Mouse (Mus musculus) granulocyte monocyte progenitor cell, adult 5-6 weeks (primary cell): ENCODE results near the gene Il2rg. TPM values are rescaled to one million over a fixed set of nuclear protein-coding genes. Genes with fewer than 3 reads are reported as not detected.

Experiments
- ATAC-seq: replicated peaks from 2 replicates; pipeline ENCODE4 v1.8.0; 2016; ENCODE audit warnings: mild to moderate bottlenecking, moderate TSS enrichment, inconsistent platforms; ENCODE audit not compliant: poor library complexity, severe bottlenecking
- total RNA-seq, 2 experiments: library from RNA; stranded (forward) in 1 of 2; stranded (reverse) in 1 of 2; fragments of 200-712, 200-1000 nt in 1 of 2; fragments of >200 nt in 1 of 2; fragmentation: Nextera tagmentation in 1 of 2; gene quantifications; 2 replicates each; pipeline ENCODE4 v1.2.3; 2014 to 2017

The Il2rg gene
- total RNA-seq (2014; fragmentation: Nextera tagmentation) (21.7 and 33.1 TPM in 2 replicates), total RNA-seq (2017) (20.2 and 23.4 TPM in 2 replicates)

DNA sequence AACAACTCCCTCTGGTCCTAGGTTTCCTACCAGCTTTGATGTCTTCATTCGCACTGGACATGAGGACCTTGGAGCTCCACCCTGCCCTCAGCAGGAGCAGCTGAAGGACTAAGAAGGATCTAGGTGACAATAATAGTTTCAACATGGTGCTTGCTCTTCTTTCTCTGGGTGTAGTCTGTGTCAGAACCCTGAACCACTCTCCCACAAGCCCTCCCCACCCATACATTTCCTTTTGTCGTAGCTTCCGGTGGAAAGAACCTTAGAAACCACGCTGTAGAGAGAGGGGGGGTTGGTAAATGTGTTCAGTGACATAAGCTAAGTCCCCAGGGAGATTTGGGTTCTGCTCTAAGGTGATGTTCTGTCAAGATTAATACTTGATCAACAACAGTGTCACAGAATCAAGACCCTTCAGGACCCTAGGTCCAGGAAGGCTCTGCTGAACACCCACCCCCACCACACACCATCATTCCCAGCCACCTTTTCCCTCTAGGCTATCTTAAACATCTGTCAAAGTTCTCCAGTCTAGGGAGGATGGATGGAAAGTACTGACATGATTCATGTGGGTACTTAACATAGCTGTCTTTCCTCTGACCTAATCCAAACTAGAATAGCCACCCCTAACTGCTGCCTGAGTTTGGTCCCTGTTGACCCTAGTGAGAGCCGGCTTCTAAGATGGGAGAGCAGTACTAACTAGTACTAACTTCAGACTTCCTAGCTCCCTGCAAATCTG is at the start of gene Il2rg:
Il2rg (minus strand) TSS at position 231 of the 730 bp plus-strand sequence.
- ATAC-seq, result peak; percentile 79

DNA sequence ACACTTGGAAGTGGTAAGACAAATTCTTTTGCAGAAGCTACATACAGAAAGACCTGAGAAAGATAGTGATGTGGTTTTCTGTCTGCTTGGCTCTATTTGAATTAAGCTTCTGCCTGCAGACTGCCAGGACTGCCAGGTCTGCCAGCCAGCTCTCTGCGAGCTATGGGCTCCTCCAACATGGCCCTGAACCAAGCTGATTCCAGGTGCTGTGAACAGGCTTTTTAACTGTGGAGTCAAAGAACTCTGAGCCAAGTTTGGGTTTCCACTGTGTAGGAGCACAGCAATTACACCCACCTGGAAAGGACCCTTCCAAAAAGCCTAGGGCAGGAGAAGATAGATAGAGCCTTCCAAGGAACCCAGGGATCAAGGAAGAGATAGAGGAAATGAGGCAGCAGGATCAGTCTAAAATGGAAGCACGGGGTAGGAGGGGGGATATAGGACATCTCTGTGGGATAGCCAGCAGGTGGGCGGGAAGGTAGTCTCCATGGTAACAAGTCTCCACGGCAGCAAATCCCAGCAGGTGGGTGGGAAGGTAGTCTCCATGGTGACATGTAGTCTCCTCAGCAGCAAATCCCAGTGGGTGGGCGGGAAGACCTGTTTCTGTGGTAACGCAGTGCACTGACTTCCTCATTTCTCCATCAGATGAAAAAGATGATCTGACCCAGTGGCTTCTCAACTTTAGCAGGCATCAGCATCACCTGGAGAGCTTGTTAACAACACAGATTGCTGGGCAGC is 45.7 kb upstream of the Il2rg start:
- peak; percentile 62 for ATAC-seq

DNA sequence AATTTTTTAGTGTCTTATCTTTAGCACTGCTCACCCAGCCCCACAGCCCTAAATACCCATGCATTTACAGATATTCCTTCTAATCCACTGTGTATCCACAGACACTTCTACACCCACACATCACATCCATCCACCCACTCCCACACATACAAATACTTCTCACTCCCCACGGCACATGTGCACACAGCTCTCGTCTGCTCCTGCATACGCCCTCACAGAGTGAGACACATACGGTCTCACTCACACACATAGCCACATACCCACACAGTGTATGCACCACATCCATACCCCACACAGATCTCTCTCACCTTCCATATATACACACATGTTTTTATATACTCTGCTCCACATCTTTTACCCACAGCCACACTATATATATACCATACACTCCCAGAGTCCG is 41.2 kb upstream of the Il2rg start:
- no peak for ATAC-seq

DNA sequence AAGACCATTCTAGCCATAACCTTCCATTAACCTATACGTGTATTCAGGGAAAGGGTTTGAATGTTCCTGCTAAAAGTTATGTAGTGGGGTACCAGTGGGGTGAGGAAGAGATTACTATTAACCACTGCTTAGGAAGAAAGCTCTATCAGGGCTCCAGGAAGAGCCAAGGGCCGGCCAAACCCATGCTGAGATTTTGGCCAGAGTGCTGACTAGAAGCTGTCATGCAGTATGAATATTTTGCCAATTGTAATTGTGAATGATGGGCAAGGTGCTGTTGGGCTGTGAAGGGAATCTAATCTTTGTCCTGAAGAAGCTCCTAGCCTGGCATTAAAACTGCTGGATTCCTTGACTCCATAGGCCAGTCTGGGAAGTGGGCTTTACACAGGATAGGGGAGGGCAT is 36.6 kb upstream of the Il2rg start:
- ATAC-seq, result no peak

DNA sequence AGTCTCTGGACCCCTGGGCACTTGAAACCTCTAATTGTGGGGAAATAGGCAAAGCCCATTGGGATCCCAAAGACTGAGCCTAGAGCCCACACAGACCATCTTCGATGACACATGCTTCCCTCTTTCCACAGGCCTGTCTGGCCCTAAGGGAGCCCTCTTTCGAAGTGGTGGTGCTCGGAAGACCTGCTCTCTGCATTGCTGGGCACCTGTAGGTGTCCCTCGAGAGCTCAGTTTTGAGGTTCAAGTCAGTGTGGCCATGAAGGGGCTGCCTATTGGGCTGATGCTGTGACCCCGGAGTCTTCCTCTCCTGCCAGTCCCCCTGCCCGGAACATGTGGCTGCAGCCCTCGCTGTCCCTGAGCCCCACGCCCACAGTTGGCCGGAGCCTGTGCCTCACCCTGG is 33.6 kb upstream of the Il2rg start:
- no peak for ATAC-seq

DNA sequence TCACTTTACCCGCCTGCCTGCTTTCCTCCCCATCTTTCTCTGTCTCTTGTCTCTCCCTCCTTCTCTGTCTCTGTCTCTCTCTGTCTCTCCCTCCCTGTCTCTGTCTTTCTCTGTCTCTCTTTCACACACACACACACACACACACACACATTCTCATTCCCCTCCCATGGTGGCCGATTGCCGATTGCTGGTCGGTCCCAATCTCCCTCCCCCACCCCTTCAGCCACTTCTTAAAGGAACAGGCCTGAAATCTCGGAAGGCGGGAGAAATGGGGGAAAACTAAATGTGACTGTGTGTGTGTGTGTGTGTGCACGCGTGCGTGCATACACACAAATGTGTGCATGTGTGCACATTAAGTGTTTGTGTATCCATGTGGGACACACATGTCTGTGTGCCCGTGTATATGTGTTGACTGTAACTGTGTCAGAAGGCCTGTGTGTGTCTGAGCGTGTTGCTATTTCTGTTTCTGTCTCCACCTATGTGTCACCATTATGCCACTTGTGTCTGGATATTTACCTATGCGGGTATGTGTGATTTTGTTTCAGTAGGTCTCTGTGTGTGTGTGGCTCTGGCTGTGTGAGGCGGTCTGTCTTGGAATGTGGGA is 32.5 kb upstream of the Il2rg start:
- ATAC-seq, result no peak

DNA sequence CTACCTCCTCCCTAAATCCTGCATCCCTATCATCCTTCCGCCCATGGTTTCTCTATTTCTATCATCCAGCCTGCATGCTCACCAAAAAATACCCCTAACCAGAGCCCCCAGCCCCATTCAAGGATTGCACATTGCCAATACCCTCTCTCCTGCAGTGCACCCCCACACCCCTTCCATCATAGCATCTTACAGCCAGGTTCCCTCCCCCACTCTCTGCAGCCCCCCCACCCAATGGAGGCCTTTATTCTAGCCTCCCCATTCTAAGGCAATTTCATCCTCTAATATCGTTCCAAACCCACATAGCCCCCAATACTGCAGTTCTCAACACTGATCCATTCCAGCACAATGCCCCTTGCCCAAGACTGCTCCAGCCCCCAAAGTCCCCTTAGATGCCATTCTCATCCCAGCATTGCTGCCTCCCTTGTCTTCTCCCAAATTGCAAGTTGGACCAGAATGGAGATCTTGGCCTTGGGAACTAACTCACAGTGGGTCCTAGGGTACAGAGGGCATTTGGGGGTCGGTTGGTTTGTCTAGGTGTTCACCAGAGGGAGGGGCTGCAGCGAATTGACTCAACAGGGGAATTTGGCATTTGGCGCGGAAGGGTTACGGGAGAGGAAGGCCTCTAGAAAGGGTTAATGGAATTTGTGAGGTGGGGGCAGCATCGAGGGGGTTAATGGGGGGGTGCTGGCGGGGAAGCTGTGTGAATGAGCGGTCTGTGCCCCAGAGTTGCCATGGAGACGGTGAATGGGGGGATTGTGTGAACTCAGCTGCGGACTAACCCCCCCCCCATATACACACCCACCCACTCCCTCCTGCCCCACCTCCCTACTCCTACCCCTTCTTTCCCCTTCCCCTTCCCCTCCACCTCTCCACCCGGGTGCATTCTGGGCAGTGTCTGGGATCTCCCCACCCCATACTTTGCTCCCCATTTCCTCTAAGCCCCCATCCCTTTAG is 31.7 kb upstream of the Il2rg start:
- no peak for ATAC-seq

DNA sequence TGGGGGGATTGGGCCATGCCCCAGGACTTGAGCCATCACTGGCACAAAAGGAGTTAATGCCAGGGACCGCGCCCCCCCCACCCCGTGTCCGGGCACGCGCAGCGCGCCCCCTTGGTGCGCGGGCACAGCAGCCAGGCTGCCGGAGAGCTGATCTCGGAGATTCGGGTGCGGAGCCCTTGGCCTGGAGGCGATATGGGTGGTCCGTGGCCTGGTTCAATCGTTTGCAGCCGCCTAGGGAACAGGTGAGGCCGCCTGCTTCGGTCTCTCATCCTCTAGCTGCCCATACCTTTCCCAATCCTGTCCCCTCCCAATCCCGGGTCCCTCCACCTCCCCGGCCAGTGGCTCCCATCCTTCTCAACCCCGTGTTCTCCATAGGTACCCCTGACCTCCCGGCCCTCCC is 31.0 kb upstream of the Il2rg start, which contains the start of gene Nlgn3:
Nlgn3 (plus strand) TSS at position 114 of the 400 bp plus-strand sequence.
- no peak for ATAC-seq

DNA sequence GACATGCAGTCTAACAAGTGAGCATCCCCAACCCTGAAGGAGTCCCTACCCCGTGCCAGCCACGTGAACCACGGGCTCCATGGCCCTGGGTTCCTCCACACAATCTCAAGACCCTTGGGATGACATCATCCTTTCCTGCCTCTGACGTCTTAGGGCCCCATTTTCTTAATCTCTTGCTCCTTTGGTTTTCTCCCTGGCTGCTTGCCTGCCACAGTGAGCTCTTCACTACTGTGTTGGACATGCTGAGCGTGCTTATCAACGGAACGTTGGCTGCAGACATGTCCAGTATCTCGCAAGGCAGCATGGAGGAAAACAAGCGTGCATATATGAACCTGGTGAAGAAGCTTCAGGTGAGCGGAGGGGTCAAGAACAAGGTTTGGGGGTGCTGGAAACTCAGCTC is 22.1 kb upstream of the Il2rg start:
- no peak for ATAC-seq

DNA sequence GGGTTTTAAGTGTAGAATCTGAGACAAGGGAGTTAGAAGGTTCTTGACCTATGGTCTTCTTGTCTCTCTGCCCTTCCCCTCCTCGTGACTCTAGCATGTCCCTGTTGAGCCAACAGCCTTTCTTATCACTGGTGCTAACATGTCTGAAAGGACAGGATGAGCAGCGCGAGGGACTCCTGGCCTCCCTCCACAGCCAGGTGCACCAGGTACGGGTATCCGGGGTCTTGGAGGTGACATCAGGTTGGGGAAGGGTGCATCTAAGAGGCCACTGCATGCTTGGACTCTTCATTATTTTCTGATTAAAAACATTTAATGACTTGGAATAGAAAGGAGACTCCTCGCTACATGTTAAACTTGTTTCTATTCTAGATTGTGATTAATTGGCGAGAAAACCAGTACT is 21.0 kb upstream of the Il2rg start:
- no peak for ATAC-seq

DNA sequence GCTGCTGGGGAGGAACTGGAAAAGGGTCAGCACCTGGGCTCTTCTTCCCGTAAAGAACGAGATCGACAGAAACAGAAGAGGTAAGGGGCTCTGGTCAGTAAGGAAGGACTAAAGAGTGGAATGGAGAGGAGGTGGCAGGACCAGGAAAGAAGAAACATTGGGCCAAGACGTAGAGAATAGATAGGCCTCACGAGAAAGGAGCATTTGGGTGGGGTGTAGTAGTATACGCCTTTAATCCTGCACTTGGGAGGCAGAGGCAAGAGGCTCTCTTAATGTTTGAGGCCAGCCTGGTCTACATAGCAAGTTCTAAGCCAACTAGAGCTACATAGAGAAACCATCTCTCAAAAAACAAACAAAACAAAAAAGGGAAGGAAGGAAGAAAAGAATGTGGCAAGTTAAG is 20.4 kb upstream of the Il2rg start:
- no peak for ATAC-seq

DNA sequence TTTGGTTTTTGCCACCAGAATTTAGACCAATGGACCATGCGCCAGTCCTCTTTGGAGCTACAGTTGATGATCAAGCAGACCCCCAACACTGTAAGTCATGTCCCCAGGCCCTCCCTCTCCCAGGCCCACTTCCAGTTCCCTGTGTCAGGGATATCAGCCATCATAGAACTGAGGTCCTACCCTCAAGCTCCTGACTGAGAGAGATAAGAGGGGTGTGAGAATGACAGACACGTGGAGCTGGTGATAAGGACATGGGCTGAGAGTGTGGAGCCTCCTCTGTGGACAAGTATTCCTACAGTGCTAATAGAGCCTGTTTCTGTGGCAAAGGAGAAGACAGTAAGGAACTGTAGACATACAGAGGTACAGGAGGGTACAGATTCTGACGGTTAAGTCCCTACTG is 19.5 kb upstream of the Il2rg start:
- no peak for ATAC-seq

DNA sequence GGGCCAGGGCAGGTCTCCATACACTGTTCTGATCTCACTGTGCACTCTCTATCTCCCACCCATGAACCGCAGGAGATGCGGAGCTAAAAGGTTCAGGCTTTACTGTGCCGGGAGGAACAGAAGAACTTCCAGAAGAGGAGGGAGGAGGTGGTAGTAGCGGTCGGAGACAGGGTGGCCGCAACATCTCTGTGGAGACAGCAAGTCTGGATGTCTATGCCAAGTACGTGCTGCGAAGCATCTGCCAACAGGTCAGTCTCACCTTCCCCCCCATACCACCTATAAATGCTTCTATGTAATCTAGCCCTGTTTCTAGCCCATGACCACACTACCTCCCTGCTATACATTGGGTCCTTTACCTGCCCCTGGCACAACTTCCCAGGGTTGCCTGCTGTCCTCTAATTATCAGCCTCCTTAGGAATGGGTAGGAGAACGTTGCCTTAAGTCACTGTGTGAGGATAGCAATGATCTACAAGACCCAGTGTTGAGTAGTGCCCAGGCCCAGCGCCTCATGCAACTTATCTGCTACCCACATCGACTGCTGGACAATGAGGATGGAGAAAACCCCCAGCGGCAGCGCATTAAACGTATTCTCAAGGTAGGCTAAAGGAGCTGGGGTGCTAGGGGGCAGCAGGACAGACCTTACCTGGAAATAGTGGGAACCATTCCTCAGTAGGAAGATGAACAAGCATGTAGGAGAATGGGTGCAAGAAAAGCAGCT is 18.1 kb upstream of the Il2rg start:
- ATAC-seq, result no peak

DNA sequence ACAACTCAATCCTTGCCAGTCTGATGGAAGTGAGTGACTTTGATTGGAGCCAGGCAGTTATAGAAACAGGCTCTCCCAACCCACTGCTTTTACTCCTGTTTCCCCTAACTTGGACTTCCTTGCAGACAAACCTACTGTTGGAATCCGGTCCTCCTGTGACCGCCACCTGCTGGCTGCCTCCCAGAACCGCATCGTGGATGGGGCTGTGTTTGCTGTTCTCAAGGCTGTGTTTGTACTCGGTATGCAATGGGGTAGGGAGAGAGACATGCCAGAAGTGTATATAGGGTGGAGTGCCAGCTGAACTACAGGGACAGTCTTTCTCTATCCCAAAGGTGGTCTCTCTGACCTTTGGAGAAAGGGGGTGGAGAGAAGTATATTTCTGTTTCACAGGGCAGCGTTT is 17.5 kb upstream of the Il2rg start:
- ATAC-seq, result peak; percentile 77

DNA sequence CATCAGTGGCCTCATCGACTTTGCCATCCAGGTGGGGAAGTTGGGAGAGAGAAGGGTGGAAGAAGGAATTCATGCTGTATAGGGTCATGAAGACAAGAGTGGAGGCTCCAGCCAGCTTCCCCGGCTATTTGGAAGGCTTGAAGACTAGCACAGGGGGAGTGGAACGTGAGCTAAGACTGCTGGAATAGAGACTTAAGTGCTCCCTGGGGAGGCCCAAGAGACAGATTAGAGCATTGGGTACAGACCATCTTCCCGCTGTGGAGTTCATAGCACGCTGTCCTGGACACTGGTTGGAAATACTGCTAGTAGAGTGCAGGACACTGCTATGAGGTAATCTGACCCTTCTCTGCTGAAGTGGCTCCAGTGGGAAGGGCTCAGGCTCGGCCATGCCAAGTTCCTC is 14.8 kb upstream of the Il2rg start:
- ATAC-seq, result no peak

DNA sequence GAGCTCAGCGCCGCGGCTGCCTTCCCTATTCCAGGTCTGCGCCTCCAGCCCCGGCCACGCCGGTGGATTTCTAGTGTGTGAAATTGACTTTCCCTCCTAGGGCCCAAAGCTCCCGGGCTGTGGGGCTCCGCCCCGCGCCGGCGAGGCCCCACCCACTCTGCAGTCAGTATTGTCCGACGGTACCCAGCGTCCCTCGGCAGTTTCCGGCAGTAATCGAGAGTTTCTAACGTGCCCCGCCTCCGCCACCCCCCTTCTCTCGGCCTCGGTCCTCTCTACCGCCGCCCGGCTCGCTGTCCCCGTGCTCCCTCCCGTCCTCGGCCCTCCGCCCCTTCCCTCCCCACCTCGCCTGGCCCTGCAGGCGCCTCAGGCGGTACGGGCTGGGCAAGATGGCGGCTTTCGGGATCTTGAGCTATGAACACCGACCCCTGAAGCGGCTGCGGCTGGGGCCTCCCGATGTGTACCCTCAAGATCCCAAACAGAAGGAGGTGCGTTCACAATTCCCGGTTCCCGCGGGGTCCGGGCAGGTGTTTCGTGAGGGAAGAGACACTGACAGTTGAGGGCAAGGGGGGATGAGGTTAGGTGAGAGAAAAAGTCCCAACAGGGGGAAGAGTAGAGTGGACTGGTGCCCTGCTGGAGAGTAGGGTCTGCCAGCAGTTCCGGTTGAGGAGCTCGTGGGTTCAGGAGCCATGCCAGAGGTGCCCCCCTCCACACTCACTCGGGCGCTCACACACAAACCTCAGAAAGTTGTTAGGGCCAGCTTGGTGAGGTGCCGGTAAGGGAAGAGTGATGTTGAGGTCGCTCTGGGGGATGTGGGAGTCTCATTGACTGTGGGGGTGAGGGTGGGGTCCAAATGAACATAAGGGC is 6.1 kb upstream of the Il2rg start, which contains the start of gene Med12:
Med12 (plus strand) TSS at position 156 of the 864 bp plus-strand sequence.
- ATAC-seq, result peak; percentile 99

DNA sequence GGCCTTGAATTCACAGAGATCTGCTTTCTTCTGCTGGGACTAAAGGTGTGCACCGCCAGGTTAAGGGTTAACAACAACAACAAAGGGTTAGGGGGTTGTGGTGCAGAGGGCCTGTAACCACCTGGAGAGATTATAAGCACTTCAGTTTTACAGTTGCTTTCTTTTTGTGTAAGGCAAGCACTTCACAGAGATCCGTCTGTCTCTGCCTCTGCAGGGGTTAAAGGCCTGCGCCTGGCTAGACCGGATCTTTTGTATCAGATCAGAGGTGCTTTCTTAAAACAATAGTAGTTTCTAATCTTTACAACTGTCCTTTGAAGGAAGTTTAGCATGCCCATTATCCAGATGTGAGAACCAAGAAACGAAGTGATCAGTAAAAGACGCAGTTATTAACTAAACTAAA is 5.4 kb upstream of the Il2rg start:
- ATAC-seq, result no peak

DNA sequence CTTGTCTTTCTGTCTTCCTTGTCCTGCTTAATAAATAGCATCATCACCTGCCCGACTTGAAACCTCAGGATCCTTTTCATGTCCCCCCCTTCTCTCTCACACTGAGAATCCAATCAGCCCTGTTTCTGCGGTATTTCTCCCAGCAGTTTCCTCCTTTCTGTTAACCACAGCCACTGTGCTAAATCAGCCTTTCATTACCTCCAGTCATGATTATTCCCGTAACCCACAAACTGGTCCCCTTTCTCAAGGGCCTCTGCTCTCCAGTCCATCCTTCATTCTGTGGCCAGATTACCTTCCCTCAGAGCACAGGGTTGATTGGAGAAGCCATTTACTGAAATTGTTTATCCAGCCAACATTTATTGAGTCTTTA is 685 bp upstream of the Il2rg start, which contains the start of gene Gm20489:
Gm20489 (minus strand) TSS at position 269 of the 370 bp plus-strand sequence.
- peak; percentile 65 for ATAC-seq

DNA sequence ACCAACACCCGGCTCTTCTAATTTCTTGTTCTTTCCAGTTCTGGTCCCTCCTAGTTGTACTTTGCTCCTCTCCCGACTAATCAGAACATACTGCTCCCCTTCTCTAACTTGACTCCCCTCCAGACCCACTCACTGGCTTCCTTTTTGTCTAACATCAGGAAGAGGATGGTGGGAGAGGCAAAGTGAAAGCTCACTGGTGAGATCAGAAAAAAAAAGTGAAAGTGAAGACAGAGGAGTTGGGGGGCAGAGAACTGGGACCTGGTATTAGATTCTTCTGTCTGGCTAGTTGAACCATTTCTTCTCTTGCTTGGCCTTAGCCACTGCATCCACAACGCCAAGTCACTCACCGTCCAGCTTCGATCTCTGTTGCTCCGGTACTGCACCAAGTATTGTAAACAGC is 1.4 kb downstream of the Il2rg start:
- no peak for ATAC-seq
